Comparison of ENCODE assay signal across 8 mouse cellular contexts in the genomic region with DNA sequence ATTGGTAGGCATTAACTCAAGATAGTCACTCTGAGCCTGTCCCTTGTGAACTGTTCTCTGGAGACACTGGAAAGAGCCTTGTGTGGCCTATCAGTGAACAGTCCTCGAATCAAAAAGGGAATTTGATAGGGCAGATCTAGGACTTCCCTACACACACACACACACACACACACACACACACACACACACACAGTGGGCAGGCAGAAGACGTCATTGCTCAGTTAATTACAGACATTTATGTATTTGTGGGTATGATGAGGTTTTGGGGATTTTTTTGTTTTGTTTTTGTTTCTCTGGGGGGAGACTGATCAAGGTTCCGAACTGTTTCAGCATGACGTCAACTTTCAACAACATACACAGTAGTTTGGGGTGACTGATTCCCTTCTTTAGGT. TPM values are rescaled to one million over a fixed set of nuclear protein-coding genes. Genes with fewer than 3 reads are reported as not detected.
A peak's percentile ranks its signal among the peaks of the same experiment; 100 is the strongest.
DNase-seq lines count a peak whose midpoint lies in the region; ATAC-seq and TF ChIP-seq lines count a peak whose summit lies in the region.

No protein-coding gene starts in this region.

- ATAC-seq in forebrain, embryonic 15.5 days (replicated peaks), result no peak; the same call in 1 of the 2 replicates
- no peak for ATAC-seq in liver, embryonic 16.5 days (ENCODE audit: low read depth)

- TF ChIP-seq CTCF in spleen, adult 2 months (IDR thresholded peaks at IDR 0.05; ENCODE audit: extremely low read depth, insufficient read depth, insufficient read length, insufficient replicate concordance), result no peak

- no peaks in the 10 kb centered on the region for H3K27me3 ChIP-seq in spleen, adult 2 months (ENCODE audit: control insufficient read depth, insufficient read depth, low read length)
- H3K27me3 ChIP-seq in forebrain, embryonic 15.5 days, result no peaks in the 10 kb centered on the region
- H3K27me3 ChIP-seq in liver, embryonic 16.5 days (ENCODE audit: control insufficient read depth, insufficient read depth, low read depth, low read length), result peaks cover 28% of the 10 kb centered on the region

- DNase-seq in spleen, adult 2 months (ENCODE audit: low read depth in 1 of 2, low spot score in 2 of 2), result no peak
- DNase-seq in spleen, adult 12 weeks (ENCODE audit: low spot score), result no peak
- DNase-seq in testis, postnatal 10 days (ENCODE audit: low spot score), result peak; percentile 31
- DNase-seq in urinary bladder, postnatal 10 days (ENCODE audit: low spot score), result no peak
- DNase-seq in thymus, postnatal 10 days (ENCODE audit: low spot score in 2 of 2), result no peak
- DNase-seq in embryo, embryonic 10 days (ENCODE audit: low spot score), result no peak

- WGBS in spleen, adult 2 months, result 58% methylated on average over 4 of the region's 4 CpGs
- 72% methylated on average over 4 of the region's 4 CpGs for whole genome bisulfite sequencing in forebrain, embryonic 15.5 days
- 54% methylated on average over 4 of the region's 4 CpGs for WGBS in liver, embryonic 16.5 days (ENCODE audit: insufficient replicate concordance)

- no peaks in the 10 kb centered on the region for H3K36me3 ChIP-seq in spleen, adult 2 months (ENCODE audit: control insufficient read depth, insufficient read depth, low read length)
- H3K36me3 ChIP-seq in forebrain, embryonic 15.5 days, result no peaks in the 10 kb centered on the region
- H3K36me3 ChIP-seq in liver, embryonic 16.5 days (ENCODE audit: control insufficient read depth, insufficient read depth), result no peaks in the 10 kb centered on the region

- H3K4me2 ChIP-seq in forebrain, embryonic 15.5 days (replicated peaks), result peak overlapping the region; percentile 92
- peak overlapping the region; percentile 99 for H3K4me2 ChIP-seq in liver, embryonic 16.5 days (ENCODE audit: low read depth, low read length)

- peaks cover 31% of the 10 kb centered on the region for H3K4me1 ChIP-seq in spleen, adult 2 months (ENCODE audit: control insufficient read depth, insufficient read depth, insufficient read length)
- H3K4me1 ChIP-seq in forebrain, embryonic 15.5 days, result peaks cover 23% of the 10 kb centered on the region
- peaks cover 16% of the 10 kb centered on the region for H3K4me1 ChIP-seq in liver, embryonic 16.5 days (ENCODE audit: control insufficient read depth, low read depth, low read length)

- no peak overlapping the region for H3K27ac ChIP-seq in spleen, adult 2 months (ENCODE audit: insufficient read depth, low read length)
- peak overlapping the region; percentile 95 for H3K27ac ChIP-seq in forebrain, embryonic 15.5 days (replicated peaks)
- H3K27ac ChIP-seq in liver, embryonic 16.5 days (ENCODE audit: low read length), result no peak overlapping the region

- no peak for TF ChIP-seq POLR2A in spleen, adult 2 months (IDR thresholded peaks at IDR 0.05; ENCODE audit: low read depth, low read length)

- peak overlapping the region; percentile 84 for H3K9ac ChIP-seq in forebrain, embryonic 15.5 days (replicated peaks)
- no peak overlapping the region for H3K9ac ChIP-seq in liver, embryonic 16.5 days (ENCODE audit: low read depth, low read length)

- no peaks in the 10 kb centered on the region for H3K9me3 ChIP-seq in forebrain, embryonic 15.5 days
- H3K9me3 ChIP-seq in liver, embryonic 16.5 days (replicated peaks; ENCODE audit: control insufficient read depth, low read length), result no peaks in the 10 kb centered on the region

- H3K4me3 ChIP-seq in spleen, adult 2 months (ENCODE audit: extremely low read depth, insufficient read depth, insufficient read length), result peak overlapping the region; percentile 86; the same call in 1 of the 2 replicates
- H3K4me3 ChIP-seq in forebrain, embryonic 15.5 days, result peak overlapping the region; percentile 83
- H3K4me3 ChIP-seq in liver, embryonic 16.5 days (ENCODE audit: low read depth, low read length), result peak overlapping the region; percentile 69

RNA-seq across cellular contexts. Expression of a gene that starts 0.8 kb away (rescaled TPM):
- polyA plus RNA-seq in spleen, adult 2 months (2012; rRNA removed), result 10.7 and 16.2 TPM in 2 replicates
- polyA plus RNA-seq in forebrain, embryonic 15.5 days (2015; fragmentation: Nextera tagmentation; extraction: Ambion mirVana), result 53.4 and 55.6 TPM in 2 replicates
- 1.1 and 1.2 TPM in 2 replicates for polyA plus RNA-seq in liver, embryonic 16.5 days (2015; fragmentation: Nextera tagmentation; extraction: Ambion mirVana)

RNA-seq across cellular contexts. Expression of a gene that starts 20.3 kb away (rescaled TPM):
- 152 and 245 TPM in 2 replicates for polyA plus RNA-seq in spleen, adult 2 months (2012; rRNA removed)
- 58.8 and 59.5 TPM in 2 replicates for polyA plus RNA-seq in forebrain, embryonic 15.5 days (2015; fragmentation: Nextera tagmentation; extraction: Ambion mirVana)
- polyA plus RNA-seq in liver, embryonic 16.5 days (2015; fragmentation: Nextera tagmentation; extraction: Ambion mirVana), result 34.1 and 34.5 TPM in 2 replicates

RNA-seq across cellular contexts. Expression of a gene that starts 52.4 kb away (rescaled TPM):
- polyA plus RNA-seq in spleen, adult 2 months (2012; rRNA removed), result 0.07 and 0.14 TPM in 2 replicates
- not detected in 2 replicates for polyA plus RNA-seq in forebrain, embryonic 15.5 days (2015; fragmentation: Nextera tagmentation; extraction: Ambion mirVana)
- not detected in 2 replicates for polyA plus RNA-seq in liver, embryonic 16.5 days (2015; fragmentation: Nextera tagmentation; extraction: Ambion mirVana)
